Mouse (Mus musculus) cerebellum, adult 11-12 months (tissue): ENCODE measurements around the gene Pigf.
"Not testable (repeated sequence)": the region's sequence is repeated elsewhere in the genome, so short reads cannot be mapped to it uniquely, and the experiment has no call there.

ENCODE experiments used
- DNase-seq: peaks from one replicate; pipeline ENCODE4 v3.0.0; 2022

Gene Pigf

DNA sequence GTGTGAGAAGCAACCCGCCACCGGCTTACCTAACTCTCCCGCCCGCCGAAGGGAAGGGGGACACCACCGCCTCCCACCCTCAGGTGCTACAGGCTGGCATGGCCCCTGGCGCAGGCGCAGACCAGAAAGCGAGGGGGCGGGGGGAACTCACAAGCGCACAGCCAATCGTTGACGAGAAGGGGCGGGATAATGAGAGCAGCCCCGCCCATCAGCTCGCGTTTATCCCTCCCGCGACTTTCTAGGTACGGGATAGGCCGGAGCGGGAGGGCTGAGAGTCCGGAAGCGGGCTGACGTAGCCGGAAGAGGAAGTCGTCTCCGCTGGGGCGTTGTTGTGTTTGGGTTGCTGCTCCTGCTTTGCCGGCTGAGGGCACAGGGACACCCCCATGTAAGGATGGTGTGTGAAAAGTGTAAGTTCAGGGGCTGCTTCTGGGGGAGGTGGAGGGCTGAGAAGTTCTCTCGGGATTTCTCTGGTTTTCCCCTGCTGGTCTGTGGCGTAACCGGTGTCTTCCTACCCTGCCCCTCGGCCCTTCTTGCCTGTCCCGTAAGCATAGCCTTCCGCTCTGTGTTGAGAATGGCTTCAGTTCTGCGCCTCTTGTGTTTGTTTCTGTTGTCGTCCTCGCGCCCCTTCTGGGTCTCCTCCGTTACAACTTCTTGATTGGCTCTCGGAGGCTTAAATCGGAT lies at the start of gene Pigf, which contains the start of gene Cript:
Pigf (minus strand) TSS at position 138 of the 681 bp plus-strand sequence.
Cript (plus strand) TSS at position 282 of the 681 bp plus-strand sequence.
- DNase-seq: peak; percentile 98

DNA sequence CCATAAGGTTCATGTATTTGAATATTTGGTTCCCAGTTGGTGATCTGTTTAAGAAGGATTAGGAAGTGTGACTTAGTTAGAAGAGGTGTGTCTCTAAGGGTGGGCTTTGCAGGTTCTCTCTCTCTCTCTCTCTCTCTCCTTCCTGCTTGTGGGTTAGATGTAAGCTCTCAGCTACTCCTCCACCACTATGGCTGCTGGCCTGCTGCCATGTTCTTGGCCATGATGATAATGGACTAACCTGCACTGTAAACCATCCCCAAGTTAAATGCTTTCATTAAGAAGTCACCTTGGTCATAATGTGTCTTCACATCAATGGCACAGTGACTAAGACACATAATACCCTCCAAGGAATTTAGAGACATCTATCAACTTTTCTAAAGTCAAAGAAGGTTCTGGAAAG lies 48.3 kb upstream of the Pigf start:
- DNase-seq: no peak

DNA sequence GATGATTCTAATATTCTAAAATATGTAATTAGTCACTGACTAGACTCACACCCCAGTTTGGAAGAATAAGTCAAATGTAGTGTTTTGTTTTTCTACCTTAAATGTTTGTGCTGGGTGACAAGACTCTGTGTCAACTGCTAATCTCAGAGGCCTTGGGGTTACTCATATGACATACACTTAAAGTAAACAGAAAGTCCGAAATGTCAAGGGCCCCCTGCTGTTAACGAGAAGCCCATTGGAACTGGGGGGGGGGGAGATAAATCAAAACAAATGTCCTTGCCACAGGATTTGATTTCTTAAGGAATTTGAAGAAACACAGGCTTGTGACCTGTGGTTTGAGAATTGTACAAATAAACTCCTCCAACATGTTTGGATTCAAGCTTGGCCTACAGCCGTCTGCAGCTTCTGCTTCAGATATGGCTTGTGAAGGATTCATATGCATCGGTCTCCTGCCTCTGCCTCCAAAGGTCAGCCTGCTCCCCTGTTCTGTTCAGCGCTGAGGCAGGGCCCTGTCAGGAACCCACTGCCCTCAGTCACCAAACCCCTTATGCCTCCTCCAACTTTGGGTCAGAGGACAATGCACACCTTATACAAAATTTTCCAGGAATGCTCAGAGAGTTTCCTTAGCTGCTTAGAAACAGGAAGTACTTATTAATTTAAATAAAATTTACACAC lies 47.7 kb upstream of the Pigf start:
- DNase-seq: no peak

DNA sequence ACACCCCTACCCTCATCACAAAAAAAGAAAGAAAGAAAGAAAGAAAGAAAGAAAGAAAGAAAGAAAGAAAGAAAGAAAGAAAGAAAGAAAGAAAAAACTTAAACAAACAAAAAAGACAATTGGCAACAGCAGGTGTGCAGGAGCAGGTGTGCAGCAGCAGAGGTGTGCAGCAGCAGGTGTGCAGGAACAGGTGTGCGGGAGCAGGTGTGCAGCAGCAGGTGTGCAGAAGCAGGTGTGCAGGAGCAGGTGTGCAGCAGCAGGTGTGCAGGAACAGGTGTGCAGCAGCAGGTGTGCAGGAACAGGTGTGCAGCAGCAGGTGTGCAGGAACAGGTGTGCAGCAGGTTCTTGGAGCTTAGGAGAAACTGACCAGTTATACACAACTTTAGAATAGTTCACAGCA lies 47.0 kb upstream of the Pigf start:
- not testable (repeated sequence) for DNase-seq

DNA sequence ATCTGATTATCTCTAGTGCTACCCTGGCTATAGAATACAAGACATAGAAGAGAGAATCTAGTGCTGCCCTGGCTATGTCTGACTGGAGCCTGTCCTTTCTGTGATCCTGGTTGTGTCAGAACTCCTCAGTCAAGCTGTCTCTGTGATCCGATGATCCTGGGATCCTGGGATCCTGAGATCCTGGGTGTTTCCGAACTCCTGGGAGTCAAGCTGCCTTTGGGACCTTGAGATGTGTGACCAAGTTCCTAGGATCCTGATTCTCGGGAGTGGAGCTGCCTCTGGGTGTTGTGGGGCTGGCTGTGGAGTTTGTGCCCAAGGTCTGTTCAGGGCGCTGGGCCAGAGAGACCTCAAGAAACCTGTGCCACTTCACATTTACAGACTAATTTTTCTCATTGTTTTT lies 43.8 kb upstream of the Pigf start:
- no peak for DNase-seq

DNA sequence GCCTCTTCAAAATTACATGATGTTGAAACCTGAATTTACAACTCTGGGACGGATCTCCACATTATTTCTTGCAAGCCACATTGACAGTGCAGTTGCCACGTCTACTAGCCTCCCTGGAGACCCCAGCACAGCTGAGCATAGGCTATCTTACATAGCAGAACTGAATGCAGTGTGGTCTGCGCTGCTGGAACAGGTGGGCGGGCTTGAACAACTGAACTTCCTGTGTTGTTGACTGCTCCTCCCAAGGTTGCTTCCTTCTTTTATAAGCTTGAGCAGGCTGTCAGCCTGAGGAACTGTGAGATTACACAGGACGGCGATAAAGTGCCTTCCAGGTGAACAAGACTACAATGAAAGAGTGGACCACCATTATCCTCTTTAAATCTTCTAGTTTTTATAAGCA lies 38.8 kb upstream of the Pigf start:
- no peak for DNase-seq

DNA sequence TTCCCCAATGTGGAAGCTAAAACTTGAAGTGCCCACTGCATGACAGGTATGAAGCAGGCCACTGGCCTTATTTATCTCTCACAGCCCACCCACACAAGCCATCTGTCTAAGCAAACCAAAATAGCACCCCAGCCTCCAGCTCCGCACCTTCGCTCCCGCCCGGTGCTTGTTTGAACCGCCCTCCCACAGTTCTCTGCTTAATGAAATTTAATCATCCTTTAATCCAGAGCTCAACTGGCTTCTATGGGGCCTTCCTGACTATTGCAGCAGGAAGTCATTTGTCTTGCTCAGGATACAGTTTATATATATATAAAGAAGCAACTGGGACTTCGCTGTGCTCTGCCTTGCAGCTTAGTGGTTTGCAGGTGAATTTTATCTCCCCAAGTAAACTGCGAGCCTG lies 38.3 kb upstream of the Pigf start:
- no peak for DNase-seq

DNA sequence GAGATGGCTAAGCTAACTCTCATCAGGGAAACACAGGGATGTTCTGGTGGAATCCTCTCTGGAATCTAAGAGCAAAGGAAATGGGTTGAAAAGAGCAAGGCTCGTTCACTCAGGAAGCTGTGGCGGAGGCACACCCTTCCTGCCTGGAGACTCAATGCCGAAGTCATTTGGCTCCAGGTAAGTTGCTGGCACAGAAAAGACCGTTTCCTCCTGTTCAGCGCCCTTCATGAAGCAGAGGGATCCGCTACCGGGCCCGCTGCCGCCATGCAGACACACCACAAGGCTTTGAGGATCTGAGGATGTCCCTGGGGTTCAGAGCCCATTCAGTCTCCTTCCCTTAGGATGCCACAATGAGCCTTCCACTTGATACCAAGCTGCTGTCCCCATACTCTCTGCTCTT lies 37.4 kb upstream of the Pigf start:
- peak; percentile 36 for DNase-seq

DNA sequence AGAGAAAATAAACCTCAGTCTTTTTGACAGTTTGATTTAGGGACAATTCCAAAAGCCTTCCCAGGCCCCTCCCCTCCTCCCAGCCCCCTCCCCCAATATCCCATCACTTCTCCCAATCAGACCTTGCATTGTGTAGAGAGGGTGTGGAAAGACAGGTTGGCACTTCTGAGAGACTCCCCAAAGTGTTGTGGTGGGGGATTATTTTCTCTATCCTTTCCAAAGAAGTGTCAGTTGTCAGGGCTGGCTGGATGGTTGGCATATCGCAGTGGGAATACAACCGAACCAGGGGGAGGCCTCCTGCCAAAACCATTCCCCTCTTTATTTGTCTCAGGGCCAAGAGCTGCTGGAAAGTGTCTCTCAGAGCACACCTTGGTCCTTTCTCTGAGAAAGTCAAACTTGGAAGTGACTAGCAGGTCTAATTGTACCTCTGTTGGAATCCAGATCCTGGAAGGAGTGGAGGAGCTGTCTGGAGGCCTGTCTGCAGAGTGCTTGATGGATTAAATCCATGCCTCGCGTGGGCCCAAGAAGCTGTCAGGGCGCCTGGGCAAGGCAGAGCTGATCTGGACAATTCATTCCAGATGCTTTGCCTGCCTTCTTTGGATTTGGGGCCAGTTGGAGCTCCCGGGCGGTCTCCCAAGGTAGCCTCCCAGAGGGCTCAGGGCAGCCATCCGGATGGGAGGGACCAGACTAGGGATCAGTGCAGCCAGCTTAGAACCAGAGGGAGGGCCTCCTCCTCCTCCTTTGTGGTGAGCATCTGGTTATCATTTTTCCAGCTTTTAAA lies 32.5 kb upstream of the Pigf start:
- no peak for DNase-seq

DNA sequence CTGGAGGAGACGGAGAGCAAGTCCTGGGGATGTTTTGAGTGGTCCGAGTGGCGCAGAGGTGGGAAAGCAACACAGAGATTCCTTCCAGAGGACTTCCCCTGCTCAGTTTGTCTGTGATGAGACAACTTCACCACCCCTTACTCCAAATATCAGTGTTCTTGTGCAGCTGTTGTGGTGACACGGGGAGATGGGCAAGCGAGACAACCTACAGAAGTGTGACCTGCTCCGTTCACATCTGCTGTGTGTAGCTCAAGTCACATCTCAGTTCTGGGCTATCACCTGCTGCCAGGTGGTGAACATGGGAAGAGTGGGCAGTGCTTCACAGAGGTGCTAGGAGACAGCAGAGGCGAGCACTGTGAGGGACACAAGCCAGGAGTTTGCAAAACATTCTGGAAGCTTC lies 31.6 kb upstream of the Pigf start:
- no peak for DNase-seq

DNA sequence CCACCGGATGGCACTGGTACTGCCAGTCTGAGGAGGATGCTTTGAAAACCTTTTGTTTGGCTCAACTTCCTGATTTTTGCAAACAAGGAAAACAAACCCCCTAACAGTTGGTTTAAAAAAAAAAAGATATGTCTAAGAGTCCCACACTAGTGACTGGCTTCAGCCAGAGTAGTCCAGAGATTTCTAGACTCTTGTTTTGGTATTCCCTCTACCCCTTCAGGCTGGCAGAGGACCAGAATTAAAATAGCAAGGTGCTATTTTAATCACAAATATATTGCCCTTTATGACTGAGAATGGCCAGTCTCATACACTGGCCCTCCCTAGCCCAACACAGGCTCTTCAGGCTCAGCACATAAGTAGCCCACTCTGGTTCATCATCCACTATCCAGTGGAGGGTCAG lies 30.5 kb upstream of the Pigf start:
- DNase-seq: no peak

DNA sequence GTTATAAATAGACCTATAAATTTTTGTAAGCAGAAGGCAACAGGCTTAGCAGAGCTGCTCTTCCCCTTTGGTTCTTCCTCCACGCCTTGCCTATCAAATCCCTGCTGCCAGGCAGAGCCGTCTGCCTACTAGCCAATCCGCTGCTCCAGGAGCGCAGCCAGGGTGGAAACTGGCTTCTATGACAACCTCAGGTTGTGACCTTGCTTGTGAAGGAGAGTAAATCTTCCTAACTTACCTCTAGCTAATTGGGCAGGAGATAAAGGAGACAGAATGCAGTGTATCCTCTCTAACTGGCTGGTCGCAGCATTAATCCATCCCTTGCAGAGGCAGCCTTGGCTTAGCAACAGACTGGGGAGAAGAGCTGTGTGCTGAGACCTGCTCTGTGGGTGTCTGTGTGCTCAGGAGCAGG lies 29.8 kb upstream of the Pigf start:
- peak; percentile 28 for DNase-seq

DNA sequence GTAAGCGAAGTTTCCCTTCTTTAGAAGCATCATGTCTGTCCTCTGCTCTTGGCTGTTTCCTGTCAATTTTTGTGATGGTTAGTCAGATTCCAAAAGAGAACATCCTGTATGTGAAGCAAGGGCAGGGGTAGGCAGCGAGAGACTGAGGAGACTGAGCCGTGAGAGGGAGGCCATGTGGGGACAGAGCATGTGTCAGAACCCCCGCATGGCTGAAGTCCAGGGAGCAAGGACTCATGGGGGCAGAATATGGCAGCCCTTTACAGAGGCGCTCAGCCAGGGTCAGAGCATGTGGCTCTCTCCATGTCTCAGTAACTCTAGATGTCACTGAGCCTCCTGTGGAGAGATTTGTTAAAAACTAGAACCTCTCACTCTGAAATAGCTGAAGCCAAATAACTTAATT lies 28.7 kb upstream of the Pigf start:
- no peak for DNase-seq

DNA sequence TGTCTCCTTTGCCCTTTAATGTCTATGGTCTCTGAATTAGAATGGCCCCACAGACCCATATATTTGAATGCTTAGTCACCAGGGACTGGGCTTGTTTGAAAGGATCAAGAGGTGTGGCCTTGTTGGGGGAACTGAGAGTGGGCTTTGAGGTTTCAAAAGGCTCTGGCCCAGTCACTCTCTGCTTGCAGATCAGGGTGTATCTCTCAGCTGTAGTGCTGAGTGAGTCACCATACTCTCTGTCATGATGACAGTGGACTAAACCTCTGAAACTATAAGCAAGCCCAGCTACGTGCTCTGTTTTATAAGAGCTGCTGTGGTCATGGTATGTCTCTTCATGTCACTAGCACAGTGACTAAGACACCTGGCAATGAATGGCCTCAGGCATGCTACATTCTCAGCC lies 27.2 kb upstream of the Pigf start:
- DNase-seq: no peak

DNA sequence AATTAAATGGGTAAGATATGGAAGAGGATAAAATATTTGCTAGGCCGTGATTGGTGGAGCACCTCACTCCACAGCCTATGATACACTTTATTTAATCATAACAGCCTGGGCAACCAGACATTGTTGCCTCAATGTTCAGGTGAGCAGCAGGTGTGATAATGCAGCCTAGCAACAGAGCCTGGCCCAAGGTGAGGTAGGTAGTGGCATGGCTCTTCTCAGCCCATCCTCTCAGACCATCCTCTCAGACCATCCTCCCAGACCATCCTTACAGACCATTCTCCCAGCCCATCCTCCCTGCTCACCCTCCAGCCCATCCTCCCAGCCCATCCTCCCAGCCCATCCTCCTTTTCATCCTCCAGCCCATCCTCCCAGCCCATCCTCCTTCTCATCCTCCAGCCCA lies 26.4 kb upstream of the Pigf start:
- no peak for DNase-seq

DNA sequence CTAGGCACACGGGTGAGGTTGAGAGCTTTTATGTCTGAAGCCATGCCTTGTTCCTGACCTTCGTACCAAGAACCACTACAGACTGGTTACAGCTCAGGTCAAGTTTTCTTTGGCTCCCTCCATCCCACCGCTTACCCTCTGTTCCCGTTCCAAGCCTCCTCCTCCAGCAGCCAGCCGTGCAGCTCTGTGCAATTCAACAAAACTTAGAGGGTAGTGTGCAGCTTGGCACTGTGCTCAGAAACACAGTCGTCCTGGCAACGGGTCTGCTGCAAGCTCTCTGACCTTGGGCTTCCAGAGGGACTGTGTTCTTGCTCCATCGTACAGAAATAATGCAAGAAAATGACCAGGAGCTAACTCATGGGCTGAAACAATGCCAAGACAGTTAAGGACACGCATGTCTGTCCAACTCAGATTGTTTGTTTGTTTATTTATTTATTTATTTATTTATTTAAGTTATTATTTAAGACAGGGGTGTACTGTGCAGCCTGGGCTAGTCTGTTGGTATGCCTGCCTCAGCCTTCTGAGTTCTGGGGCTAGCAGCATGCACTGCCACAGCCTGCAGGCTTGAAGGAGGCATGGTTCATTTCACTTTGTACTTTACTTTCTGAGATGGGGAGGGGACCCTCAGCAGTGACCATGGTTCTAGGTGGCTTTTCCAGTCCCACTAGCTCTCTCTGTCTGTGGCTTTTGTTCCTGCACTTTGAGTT lies 25.4 kb upstream of the Pigf start:
- no peak for DNase-seq

DNA sequence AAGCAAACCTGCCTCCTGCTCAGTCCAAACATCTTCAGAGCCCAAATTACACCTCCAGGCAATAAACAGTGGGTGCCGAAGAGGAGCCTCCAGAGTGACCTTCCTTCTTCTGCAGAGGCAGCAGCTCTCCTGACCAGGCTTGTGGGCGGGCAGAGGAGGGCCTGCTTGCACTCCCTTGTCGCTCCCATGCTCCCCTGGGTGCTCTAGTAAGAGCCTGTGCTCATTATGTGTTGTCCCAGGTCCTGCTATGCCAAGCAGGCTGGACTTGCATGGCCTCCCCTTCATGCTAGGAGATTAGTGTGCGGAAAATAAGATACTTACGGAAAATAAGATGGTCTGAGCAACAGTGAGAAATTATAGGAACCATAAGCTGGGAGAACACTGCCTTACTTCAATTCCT lies 24.5 kb upstream of the Pigf start:
- no peak for DNase-seq

DNA sequence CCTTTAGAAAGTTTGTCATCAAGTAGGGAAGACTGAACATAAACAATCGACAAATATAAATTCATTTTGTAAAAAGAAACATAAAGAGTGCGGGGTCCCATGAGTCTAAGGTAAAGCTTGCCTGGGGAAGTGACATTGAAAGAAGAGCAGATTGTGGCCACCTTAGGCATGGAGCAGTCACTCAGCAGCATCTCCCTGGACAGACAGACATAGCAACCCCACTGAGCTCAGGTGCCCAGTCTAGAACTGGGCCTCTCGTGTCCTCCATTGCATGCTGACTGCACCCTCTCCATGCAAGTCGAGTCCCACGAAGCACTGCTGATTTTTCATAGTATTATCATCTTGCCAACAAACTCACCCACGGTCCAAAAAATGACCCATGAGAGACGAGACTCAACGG lies 19.6 kb upstream of the Pigf start:
- no peak for DNase-seq

DNA sequence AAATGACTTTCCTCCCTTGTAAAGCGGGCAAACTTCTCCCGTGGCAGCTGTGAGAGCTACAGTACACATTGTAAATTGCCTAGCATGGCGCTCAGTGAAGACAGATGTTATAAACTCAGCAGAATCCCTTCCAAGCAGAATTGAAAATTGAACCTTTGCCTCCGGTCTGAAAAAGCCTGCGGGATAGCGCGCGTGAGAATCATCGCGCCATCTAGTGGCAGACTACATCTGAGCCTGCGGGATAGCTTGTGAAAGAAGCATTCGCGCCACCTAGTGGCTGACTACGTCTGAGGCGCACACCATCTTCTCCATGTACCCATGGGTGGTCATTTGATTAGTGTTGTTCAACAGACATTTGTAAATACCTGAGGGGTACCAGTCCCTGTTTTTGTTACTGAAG lies 19.2 kb upstream of the Pigf start:
- peak; percentile 73 for DNase-seq

DNA sequence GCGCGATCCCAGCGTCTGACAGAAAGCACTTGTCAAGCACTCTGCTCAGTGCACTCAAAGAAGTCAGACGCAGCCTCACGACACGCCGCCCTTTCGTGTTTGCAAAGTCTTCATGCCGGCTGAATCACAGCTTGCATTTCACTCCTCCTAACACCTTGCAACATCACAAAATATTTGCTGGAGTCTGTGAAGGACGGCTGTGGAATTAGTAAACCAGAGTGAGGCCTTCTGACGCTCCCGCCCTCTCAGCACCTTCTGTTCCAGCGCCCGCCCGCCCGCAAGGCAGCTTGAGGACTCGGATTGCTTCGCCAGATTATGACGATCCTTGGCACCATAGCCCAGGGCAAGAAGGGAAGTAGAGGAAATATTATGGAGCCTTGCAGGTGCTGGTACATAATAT lies 16.5 kb upstream of the Pigf start:
- DNase-seq: no peak

DNA sequence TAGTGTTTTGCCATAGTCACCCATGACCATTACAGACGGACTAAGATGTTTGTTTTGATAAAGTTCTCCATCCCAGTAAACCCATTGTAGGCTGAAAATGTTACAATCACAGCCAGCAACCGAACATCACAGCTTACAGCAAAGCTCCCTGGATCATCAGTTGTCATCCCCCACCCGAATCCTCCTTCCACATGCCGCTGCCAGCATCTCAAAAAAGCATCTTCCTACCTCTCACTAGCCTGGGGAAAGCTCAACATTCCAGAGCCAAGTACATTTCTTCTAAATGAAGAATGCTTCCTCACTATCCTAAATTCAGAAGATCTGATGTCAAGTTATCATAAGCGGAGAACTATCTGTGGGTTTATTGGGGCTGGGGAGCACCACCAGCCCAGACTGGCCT lies 13.3 kb upstream of the Pigf start:
- DNase-seq: no peak

DNA sequence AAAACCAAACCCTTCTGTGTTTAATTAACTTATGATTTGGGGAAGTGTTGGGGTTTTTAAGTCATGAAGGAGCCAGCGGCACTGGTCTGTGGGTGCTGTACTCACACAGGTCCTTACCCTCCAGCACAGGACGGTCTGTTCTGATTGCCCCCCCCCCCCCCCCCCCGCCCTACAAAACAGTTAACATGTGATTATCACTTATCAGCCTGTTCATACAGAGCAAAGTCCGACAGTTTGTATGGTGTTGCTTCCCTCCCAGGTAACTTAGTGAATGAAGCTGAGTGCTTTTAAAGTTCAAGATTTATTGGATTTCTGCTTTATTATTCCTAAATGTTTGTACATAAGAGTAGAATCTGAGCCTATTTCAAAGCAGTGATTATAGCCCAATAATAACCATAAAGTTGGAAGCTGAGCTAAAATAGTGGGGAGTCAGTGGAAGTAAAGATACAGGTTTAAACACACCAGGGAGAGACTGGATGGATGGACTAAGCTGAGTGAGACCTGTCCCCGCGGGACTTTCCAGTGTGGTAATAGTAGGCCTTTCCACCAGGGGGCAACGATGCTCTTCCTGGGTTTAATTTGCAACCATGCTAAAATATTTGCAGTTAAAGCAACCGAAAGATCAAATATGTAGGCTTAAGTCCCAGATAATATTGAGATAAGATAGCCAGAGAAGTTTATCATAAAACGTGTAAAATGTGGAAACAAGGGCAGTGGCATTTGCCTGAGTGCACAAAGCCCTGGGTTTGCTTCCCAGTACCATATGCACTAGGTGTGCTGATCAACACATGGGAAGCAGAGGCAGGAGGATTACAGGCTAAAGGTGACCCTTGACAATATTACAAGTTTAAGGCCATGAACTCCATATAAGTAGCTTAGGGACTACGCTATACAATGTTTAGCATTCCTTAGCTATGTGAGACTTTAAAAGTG lies 11.2 kb upstream of the Pigf start:
- no peak for DNase-seq
